Mouse (Mus musculus) forebrain, embryonic 12.5 days (tissue): ENCODE measurements around the gene Rbms3. TPM values are rescaled to one million over a fixed set of nuclear protein-coding genes. Genes with fewer than 3 reads are reported as not detected.

Experiments
- ATAC-seq: fragments of 200-750 bp; cut with Nextera tagmentation; 2 replicates; pipeline ENCODE4 v1.8.0; 2017; ENCODE audit warnings: moderate TSS enrichment; ENCODE audit not compliant: low FRiP score
- H3K27ac ChIP-seq: fragments of 300-500 bp; sonication (generic); 2 replicates; pipeline ENCODE4 v1.5.1; 2016; ENCODE audit warnings: mild to moderate bottlenecking
- H3K27me3 ChIP-seq: fragments of 300-500 bp; sonication (generic); 2 replicates; pipeline ENCODE4 v1.6.1; 2016; ENCODE audit warnings: mild to moderate bottlenecking
- H3K36me3 ChIP-seq: fragments of 300-500 bp; sonication (generic); replicated peaks from 2 replicates; pipeline ENCODE4 v1.6.1; 2016; ENCODE audit warnings: mild to moderate bottlenecking
- H3K4me1 ChIP-seq: fragments of 300-500 bp; sonication (generic); 2 replicates; pipeline ENCODE4 v1.6.1; 2016
- H3K4me2 ChIP-seq: fragments of 300-500 bp; sonication (generic); 2 replicates; pipeline ENCODE4 v1.6.1; 2016; ENCODE audit warnings: mild to moderate bottlenecking, moderate library complexity
- H3K4me3 ChIP-seq: fragments of 300-500 bp; sonication (generic); replicated peaks from 2 replicates; pipeline ENCODE4 v1.5.1; 2016; ENCODE audit warnings: mild to moderate bottlenecking
- H3K9ac ChIP-seq: fragments of 300-500 bp; sonication (generic); 2 replicates; pipeline ENCODE4 v1.6.1; 2016; ENCODE audit warnings: mild to moderate bottlenecking
- H3K9me3 ChIP-seq: fragments of 300-500 bp; sonication (generic); 2 replicates; pipeline ENCODE4 v1.6.1; 2016
- WGBS: fragments of 180-500 bp; shearing (Covaris S2); methylation state at CpG from one replicate; pipeline ENCODE4 v1.1.7; 2016; 5-methylcytosine and 5-hydroxymethylcytosine counted together
- polyA plus RNA-seq: library from polyadenylated mRNA; unstranded; fragments of >200 nt; fragmentation: Nextera tagmentation; extraction: Ambion mirVana; gene quantifications from 2 replicates; pipeline ENCODE4 v1.2.1, GENCODE M21; 2016

The Rbms3 gene
- polyA plus RNA-seq, 1 experiment from 2014 or later: 14.1 TPM

DNA sequence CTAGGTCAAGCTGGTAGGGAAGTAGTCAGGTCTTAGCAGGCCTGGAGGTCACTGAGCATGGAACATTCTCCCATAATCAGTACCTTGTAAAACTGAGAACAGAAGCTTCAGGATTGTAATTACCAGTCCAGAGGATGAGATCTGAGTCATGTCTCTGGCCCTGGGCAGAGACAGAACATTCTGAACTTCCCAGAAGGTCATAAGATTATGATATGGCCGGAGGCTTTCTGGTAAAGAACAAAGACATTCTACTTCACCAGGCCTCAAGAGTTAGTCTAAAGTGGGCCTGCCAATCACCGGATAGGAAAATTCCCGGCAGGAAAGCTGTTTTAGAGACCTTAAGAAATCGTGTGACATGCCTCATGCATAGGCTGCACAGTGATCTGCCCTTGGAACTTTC lies 799.8 kb downstream of the Rbms3 start:
- no peaks in the 10 kb centered on the region for H3K9me3 ChIP-seq
- 80% methylated on average over 4 of the region's 4 CpGs for WGBS
- ATAC-seq: no peak
- no peak overlapping the region for H3K27ac ChIP-seq
- H3K9ac ChIP-seq: no peak overlapping the region
- no peak overlapping the region for H3K4me2 ChIP-seq
- H3K36me3 ChIP-seq: no peaks in the 10 kb centered on the region
- H3K27me3 ChIP-seq: no peaks in the 10 kb centered on the region
- H3K4me1 ChIP-seq: no peaks in the 10 kb centered on the region
- H3K4me3 ChIP-seq: no peak overlapping the region

DNA sequence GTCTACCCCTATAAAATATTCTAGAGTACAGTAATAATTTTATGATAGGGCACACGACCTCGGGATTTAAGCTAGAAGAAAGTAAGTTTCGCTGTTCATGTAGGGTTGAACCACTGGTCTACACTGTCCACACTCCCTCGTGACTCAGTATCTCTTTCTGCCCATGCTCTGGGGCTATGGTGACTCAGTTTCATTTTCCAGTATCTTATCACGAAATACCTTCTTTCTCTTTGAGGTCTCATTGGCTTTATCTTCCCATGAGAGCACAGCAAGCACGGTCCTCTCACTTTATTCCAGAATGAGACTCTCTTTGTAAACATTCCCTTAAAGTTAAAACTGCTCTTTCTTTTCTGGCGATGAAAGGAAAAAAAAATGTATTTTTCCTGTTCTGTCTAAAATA lies 808.1 kb downstream of the Rbms3 start:
- Histone ChIP-seq H3K27me3 (no peaks in the 10 kb centered on the region), H3K4me2 (no peak overlapping the region), H3K9ac (no peak overlapping the region), H3K4me1 (no peaks in the 10 kb centered on the region), H3K36me3 (no peaks in the 10 kb centered on the region), H3K27ac (no peak overlapping the region), H3K9me3 (no peaks in the 10 kb centered on the region), H3K4me3 (no peak overlapping the region)
- 89% methylated on average over 7 of the region's 7 CpGs for WGBS
- ATAC-seq: no peak

DNA sequence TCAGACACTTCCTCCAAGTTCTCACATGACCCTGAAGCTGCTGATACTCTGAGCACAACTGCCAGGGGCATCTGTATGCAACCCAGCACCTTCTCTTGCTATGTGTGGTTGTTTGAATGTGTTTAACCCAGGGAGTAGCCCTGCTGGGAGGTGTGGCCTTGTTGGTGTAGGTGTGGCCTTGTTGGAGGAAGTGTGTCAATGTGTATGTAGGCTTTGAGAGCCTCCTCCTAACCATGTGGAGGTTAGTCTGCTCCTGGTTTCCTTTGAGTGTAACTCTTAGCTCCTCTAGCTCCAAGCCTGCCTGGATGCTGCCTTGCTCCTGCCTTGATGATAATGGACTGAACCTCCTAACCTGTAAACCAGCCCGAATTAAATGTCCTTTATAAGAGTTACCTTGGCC lies 812.5 kb downstream of the Rbms3 start:
- Histone ChIP-seq H3K27ac (no peak overlapping the region), H3K9me3 (no peaks in the 10 kb centered on the region), H3K4me3 (no peak overlapping the region), H3K27me3 (peaks cover 5% of the 10 kb centered on the region; the same call in 1 of the 2 replicates), H3K9ac (no peak overlapping the region), H3K4me1 (no peaks in the 10 kb centered on the region), H3K36me3 (no peaks in the 10 kb centered on the region), H3K4me2 (no peak overlapping the region)
- no peak for ATAC-seq
- 76% methylated on average over 1 of the region's 1 CpGs for WGBS

DNA sequence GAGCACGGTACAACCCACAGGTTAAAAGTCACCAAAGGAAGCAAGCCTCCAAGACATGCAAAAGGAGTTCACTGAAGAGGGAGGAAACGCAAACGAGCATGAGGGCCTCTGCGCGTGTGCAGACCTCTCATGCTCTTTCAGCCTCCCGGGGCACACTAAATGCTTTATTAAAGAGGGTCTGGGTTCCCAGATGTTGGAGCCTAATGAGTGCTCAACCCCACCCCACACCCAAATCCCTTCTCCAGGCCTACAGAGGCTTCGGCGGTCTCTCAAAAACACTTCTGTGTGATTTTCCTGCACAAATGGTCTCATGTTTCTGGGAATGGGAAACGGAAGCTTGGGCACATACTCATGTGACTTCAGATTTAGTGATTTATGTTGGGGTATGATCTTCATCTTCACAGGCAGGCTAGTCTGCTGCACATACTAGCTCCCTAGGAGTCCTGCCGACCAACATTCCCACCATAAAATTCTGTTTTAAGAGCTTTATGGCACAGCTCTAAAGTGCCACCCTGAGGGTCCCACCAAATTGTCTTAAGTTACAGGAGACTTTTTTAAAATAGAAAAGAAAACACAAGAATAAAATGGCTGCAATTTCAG lies 815.1 kb downstream of the Rbms3 start:
- H3K4me1 ChIP-seq: no peaks in the 10 kb centered on the region
- no peak overlapping the region for H3K4me3 ChIP-seq
- no peak overlapping the region for H3K4me2 ChIP-seq
- no peaks in the 10 kb centered on the region for H3K9me3 ChIP-seq
- no peak overlapping the region for H3K27ac ChIP-seq
- ATAC-seq: no peak
- H3K9ac ChIP-seq: no peak overlapping the region
- H3K36me3 ChIP-seq: no peaks in the 10 kb centered on the region
- 58% methylated on average over 10 of the region's 10 CpGs for WGBS
- peaks cover 16% of the 10 kb centered on the region for H3K27me3 ChIP-seq

DNA sequence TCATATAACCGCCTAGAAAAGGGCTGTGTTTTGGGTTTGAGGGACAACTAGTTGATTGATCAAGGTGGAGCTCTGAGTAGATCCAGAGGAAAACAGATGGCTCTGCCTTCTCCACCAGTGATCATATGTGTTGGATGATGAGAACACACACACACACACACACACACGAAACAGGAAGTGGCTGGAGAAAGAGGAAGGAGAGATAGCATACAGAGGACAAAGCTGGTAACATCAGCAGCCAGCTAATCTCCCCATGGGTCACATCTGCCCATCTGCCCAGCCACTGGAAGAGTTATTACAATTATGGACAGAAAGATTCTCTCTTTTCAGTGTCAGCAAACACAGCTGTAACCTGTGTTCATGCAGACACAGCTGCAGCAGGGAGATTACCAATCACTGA lies 816.3 kb downstream of the Rbms3 start:
- 67% methylated on average over 2 of the region's 2 CpGs for WGBS

DNA sequence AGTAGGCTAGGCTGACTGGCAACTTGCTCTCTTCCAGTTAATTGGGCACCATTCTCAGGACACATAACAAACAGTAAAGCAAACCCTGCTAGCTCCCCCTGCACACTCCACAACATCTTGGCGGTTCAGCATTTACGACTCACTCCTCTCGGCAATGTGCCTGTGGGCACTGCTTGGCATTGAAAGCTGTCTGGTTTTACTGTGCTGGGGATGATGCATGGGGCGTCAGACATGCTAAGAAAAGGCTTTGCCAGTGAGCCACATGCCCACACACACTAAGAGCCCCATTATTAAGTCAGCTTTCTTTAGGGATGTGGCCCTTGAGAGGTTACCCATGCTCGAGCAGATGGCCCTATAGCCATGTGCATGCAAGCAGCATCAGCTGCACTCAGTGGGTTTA lies 820.5 kb downstream of the Rbms3 start:
- 74% methylated on average over 5 of the region's 5 CpGs for WGBS
- no peaks in the 10 kb centered on the region for H3K9me3 ChIP-seq
- no peak overlapping the region for H3K4me3 ChIP-seq
- H3K4me1 ChIP-seq: peaks cover 18% of the 10 kb centered on the region
- peaks cover 45% of the 10 kb centered on the region for H3K27me3 ChIP-seq
- H3K9ac ChIP-seq: no peak overlapping the region
- no peak overlapping the region for H3K4me2 ChIP-seq
- no peaks in the 10 kb centered on the region for H3K36me3 ChIP-seq
- ATAC-seq: no peak
- no peak overlapping the region for H3K27ac ChIP-seq

More for the DNA sequence above, 816.3 kb downstream of the Rbms3 start:
- no peak for ATAC-seq
- Histone ChIP-seq H3K4me1 (peaks cover under 1% of the 10 kb centered on the region; the same call in 1 of the 2 replicates), H3K27ac (no peak overlapping the region), H3K9ac (no peak overlapping the region), H3K4me3 (no peak overlapping the region), H3K9me3 (no peaks in the 10 kb centered on the region), H3K4me2 (no peak overlapping the region), H3K36me3 (no peaks in the 10 kb centered on the region), H3K27me3 (peaks cover 25% of the 10 kb centered on the region)

DNA sequence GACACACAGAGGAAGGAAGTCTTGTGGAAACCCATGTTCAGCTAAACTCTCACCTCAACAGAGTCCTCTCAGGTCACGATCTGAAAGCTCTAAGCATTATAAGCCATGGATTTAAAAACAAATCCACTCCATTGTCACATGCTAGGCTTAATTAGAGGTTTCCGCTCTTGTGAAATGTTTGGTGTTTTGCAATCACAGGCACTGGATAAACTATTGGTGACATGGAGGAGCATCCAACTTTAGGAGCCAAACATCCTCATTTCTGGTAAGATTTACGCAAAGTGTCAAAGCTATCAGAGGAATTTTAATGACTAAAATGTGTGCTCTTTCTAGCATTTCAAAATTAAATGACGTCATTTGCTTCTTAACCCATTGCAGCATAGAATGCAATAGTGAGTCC lies 821.3 kb downstream of the Rbms3 start:
- 53% methylated on average over 4 of the region's 4 CpGs for WGBS
- Histone ChIP-seq H3K4me1 (peaks cover 18% of the 10 kb centered on the region), H3K4me2 (no peak overlapping the region), H3K27me3 (peaks cover 45% of the 10 kb centered on the region), H3K36me3 (no peaks in the 10 kb centered on the region), H3K4me3 (no peak overlapping the region), H3K9ac (no peak overlapping the region), H3K27ac (peak overlapping the region; percentile 73; the same call in 1 of the 2 replicates), H3K9me3 (no peaks in the 10 kb centered on the region)
- ATAC-seq: no peak

DNA sequence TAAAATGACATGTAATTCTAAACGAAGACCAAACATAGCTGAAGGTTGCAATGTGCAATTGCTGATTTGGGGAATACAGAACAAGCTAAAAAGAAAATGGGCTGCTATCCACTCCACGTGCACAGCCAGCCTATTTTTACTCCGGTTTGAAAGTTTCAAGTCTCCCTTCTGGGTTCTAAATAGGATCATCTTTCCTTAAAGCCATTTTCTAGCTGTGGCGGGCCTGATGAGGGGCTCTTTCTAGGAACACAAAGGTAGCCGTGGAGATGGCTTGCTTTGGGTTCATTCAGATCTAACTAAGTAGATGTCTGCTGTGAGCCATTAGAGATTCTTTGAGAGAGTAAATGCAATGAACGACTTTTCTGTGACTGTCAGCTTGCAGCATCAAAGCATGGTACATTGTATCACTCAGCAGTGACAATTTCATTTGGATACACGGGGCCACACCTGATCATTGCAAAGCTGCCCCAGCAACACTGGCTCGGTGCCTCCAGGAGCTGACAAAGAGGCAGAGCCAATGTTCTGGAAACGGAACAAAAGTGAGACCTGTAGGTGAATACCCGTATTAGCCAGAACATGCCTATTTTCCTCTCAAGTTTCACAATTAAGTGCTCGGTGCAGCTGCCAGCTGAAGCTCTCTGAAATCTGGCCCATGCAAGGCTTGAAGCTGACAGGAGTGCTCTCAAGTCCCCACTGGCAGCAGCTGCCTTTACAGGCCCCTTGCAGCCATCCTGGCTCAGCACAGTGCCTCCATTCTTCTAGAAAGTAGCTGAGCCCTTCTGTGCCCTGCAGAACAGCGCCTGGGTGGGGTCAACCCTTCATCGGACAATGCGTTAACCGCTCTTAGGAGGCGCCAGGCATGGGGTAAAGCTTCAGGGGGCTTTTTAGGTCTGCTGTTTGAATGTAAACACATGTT lies 822.3 kb downstream of the Rbms3 start:
- Histone ChIP-seq H3K9me3 (no peaks in the 10 kb centered on the region), H3K9ac (no peak overlapping the region), H3K36me3 (no peaks in the 10 kb centered on the region), H3K4me3 (no peak overlapping the region), H3K4me2 (peak overlapping the region; percentile 21; the same call in 1 of the 2 replicates), H3K4me1 (peaks cover 18% of the 10 kb centered on the region), H3K27ac (peak overlapping the region; percentile 73), H3K27me3 (peaks cover 44% of the 10 kb centered on the region)
- 11% methylated on average over 16 of the region's 16 CpGs for WGBS
- peak; percentile 85 for ATAC-seq

DNA sequence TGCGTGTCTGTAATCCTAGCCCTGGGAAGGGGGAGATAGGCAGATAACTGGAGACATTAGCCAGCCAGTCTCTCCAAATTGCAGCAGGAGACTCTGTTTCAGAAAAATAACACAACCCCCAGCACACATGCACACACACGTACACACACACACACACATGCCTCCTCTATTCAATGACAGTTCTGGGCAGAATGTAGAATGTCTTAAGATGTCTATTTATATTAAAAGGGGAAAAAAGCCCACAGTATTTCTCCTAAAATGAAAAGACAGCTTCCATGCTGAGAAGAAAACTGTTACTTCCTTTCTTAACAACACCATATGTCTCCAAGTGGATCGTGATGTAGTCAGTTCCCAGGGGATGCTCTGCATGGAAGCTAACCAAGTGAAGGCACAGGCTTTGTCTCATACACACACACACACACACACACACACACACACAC lies 826.4 kb downstream of the Rbms3 start:
- H3K27ac ChIP-seq: no peak overlapping the region
- H3K36me3 ChIP-seq: no peaks in the 10 kb centered on the region
- H3K4me3 ChIP-seq: no peak overlapping the region
- WGBS: 72% methylated on average over 3 of the region's 3 CpGs
- H3K4me2 ChIP-seq: no peak overlapping the region
- H3K4me1 ChIP-seq: peaks cover 16% of the 10 kb centered on the region
- H3K9me3 ChIP-seq: no peaks in the 10 kb centered on the region
- no peak for ATAC-seq
- peaks cover 52% of the 10 kb centered on the region for H3K27me3 ChIP-seq
- H3K9ac ChIP-seq: no peak overlapping the region

DNA sequence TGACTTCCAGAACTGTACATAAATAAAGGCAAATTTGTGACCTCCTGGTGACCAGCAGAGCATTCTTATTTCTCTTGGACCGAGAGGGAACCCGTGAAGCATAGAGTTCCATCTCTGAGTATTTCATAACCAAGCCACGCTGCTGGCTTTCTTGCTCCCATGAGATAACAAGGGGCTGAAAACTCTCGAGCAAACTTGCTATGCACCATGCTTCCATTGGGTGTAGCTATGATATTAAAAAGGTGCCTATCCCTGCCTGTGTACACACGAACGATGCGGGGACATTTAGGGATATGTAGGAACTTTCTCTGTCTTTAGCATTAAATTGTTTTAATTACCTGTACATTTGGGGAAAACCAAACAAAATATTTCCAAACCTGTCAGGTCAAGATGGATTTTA lies 827.1 kb downstream of the Rbms3 start:
- Histone ChIP-seq H3K4me3 (no peak overlapping the region), H3K9ac (no peak overlapping the region), H3K4me2 (no peak overlapping the region), H3K36me3 (no peaks in the 10 kb centered on the region), H3K9me3 (no peaks in the 10 kb centered on the region), H3K27ac (no peak overlapping the region), H3K4me1 (peaks cover 9% of the 10 kb centered on the region), H3K27me3 (peaks cover 57% of the 10 kb centered on the region)
- WGBS: 86% methylated on average over 7 of the region's 7 CpGs
- ATAC-seq: no peak

DNA sequence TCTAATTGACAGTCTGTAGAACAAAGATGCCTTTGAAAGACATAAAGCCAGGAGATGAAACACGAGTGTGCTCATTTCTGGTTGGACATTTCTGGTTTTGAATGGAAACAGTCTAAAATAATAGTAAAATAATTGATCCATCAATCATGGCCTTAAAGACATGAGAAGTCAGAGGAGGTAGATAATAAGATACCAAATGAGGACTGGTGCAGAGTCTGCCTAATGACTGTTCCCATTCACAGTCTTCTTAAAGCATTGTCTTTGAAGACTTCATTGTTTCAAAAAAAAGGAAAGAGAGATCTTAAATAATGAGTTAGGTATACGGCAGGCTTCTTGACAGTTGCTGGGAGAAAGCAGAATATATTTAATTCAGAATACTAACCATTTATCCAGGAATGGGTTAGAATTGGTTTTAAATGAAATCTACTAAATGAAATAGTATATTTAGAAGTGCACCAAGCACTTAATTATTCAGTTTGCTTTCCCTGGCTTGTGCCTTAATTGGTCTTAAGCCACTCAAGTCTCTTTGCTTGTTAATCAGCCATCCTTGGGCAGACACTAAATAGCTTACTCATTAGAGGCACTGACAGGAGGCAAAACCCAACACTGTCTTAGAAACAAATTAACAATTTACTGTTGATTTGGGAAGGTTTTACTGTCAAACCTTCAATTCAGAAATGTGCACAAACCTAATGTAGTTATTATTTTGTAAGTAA lies 834.3 kb downstream of the Rbms3 start:
- H3K27ac ChIP-seq: no peak overlapping the region
- no peaks in the 10 kb centered on the region for H3K9me3 ChIP-seq
- H3K36me3 ChIP-seq: no peaks in the 10 kb centered on the region
- peaks cover 51% of the 10 kb centered on the region for H3K27me3 ChIP-seq
- H3K4me1 ChIP-seq: no peaks in the 10 kb centered on the region
- H3K9ac ChIP-seq: no peak overlapping the region
- H3K4me3 ChIP-seq: no peak overlapping the region
- ATAC-seq: peak; percentile 86; the same call in 1 of the 2 replicates
- WGBS: 11% methylated on average over 2 of the region's 2 CpGs
- H3K4me2 ChIP-seq: no peak overlapping the region

DNA sequence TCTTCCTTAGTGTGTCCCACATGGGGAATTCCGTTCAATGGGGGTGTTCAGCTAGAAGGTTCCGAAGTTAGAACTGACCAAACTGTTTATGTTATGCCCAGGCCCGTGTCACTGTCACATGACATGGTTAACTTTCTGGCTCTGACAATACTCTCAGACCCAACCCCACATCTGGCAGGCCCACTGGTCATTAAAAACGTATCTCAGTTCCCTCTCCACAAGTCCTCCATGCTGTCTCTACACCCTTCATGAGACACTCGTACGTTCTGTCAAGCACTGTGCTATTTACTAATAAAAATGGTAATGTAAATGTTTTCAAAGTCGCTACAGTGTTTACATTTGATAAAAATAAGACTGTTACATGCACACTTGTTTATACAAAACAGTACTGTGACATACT lies 837.9 kb downstream of the Rbms3 start:
- no peak overlapping the region for H3K27ac ChIP-seq
- WGBS: 84% methylated on average over 7 of the region's 7 CpGs
- no peak overlapping the region for H3K4me3 ChIP-seq
- H3K27me3 ChIP-seq: peaks cover 36% of the 10 kb centered on the region
- no peaks in the 10 kb centered on the region for H3K36me3 ChIP-seq
- no peak overlapping the region for H3K4me2 ChIP-seq
- no peaks in the 10 kb centered on the region for H3K9me3 ChIP-seq
- H3K4me1 ChIP-seq: no peaks in the 10 kb centered on the region
- ATAC-seq: no peak
- no peak overlapping the region for H3K9ac ChIP-seq
